Mouse (Mus musculus) liver, embryonic 12.5 days (tissue): ENCODE measurements around the gene Gstm2. TPM values are rescaled to one million over a fixed set of nuclear protein-coding genes. Genes with fewer than 3 reads are reported as not detected.
"Not testable (repeated sequence)": the region's sequence is repeated elsewhere in the genome, so short reads cannot be mapped to it uniquely, and the experiment has no call there.

Source experiments
- ATAC-seq: fragments of 200-750 bp; cut with Nextera tagmentation; 2 replicates; pipeline ENCODE4 v1.8.0; 2017; ENCODE audit warnings: moderate number of reproducible peaks, mild to moderate bottlenecking, moderate library complexity
- H3K27ac ChIP-seq: fragments of 300-500 bp; sonication (generic); 2 replicates; pipeline ENCODE4 v1.5.1; 2016; ENCODE audit warnings: mild to moderate bottlenecking
- H3K27me3 ChIP-seq: fragments of 300-500 bp; sonication (generic); replicated peaks from 2 replicates; pipeline ENCODE4 v1.6.1; 2016; ENCODE audit warnings: mild to moderate bottlenecking, moderate library complexity
- H3K36me3 ChIP-seq: fragments of 300-500 bp; sonication (generic); 2 replicates; pipeline ENCODE4 v1.6.1; 2016; ENCODE audit warnings: mild to moderate bottlenecking, moderate library complexity
- H3K4me1 ChIP-seq: fragments of 300-500 bp; sonication (generic); 2 replicates; pipeline ENCODE4 v1.6.1; 2016
- H3K4me2 ChIP-seq: fragments of 300-500 bp; sonication (generic); 2 replicates; pipeline ENCODE4 v1.6.1; 2016; ENCODE audit warnings: mild to moderate bottlenecking, moderate library complexity
- H3K4me3 ChIP-seq: fragments of 300-500 bp; sonication (generic); 2 replicates; pipeline ENCODE4 v1.5.1; 2016; ENCODE audit warnings: mild to moderate bottlenecking, moderate library complexity
- H3K9ac ChIP-seq: fragments of 300-500 bp; sonication (generic); 2 replicates; pipeline ENCODE4 v1.6.1; 2016; ENCODE audit warnings: mild to moderate bottlenecking, moderate library complexity
- H3K9me3 ChIP-seq: fragments of 300-500 bp; sonication (generic); replicated peaks from 2 replicates; pipeline ENCODE4 v1.6.1; 2016; ENCODE audit warnings: mild to moderate bottlenecking, moderate library complexity
- WGBS: fragments of 180-500 bp; shearing (Covaris S2); methylation state at CpG from one replicate; pipeline ENCODE4 v1.1.7; 2016; ENCODE audit not compliant: insufficient replicate concordance; 5-methylcytosine and 5-hydroxymethylcytosine counted together
- polyA plus RNA-seq: library from polyadenylated mRNA; unstranded; fragments of >200 nt; fragmentation: Nextera tagmentation; extraction: Ambion mirVana; gene quantifications from 2 replicates; pipeline ENCODE4 v1.2.1, GENCODE M21; 2016

Gene Gstm2
- polyA plus RNA-seq, 1 experiment from 2014 or later = 7.6 TPM

- WGBS = 81% methylated on average over 2 of the region's 2 CpGs
- H3K4me2 ChIP-seq, H3K36me3 ChIP-seq, H3K9ac ChIP-seq, H3K4me1 ChIP-seq, H3K4me3 ChIP-seq, H3K27ac ChIP-seq, ATAC-seq, H3K9me3 ChIP-seq, H3K27me3 ChIP-seq: not testable (repeated sequence)
Measured at GRCm38 (mm10) chr3:107985141-107985540, 1.1 kb downstream of the Gstm2 start.

- Histone ChIP-seq H3K4me1 (no peaks in the 10 kb centered on the region), H3K4me2 (no peak overlapping the region), H3K4me3 (no peak overlapping the region), H3K27ac (no peak overlapping the region), H3K9ac (no peak overlapping the region), H3K36me3 (no peaks in the 10 kb centered on the region), H3K27me3 (no peaks in the 10 kb centered on the region), H3K9me3 (no peaks in the 10 kb centered on the region)
- 55% methylated on average over 5 of the region's 5 CpGs for WGBS
- ATAC-seq = no peak
Measured at GRCm38 (mm10) chr3:107984471-107984870, 1.8 kb downstream of the Gstm2 start.

- Histone ChIP-seq H3K4me2 (no peak overlapping the region), H3K9ac (no peak overlapping the region), H3K27ac (no peak overlapping the region), H3K4me1 (no peaks in the 10 kb centered on the region), H3K36me3 (no peaks in the 10 kb centered on the region), H3K4me3 (no peak overlapping the region), H3K9me3 (no peaks in the 10 kb centered on the region), H3K27me3 (no peaks in the 10 kb centered on the region)
- ATAC-seq = no peak
- 35% methylated on average over 3 of the region's 3 CpGs for WGBS
Measured at GRCm38 (mm10) chr3:107983771-107984170, 2.5 kb downstream of the Gstm2 start.

- no peak overlapping the region for H3K4me3 ChIP-seq
- no peak overlapping the region for H3K9ac ChIP-seq
- no peaks in the 10 kb centered on the region for H3K4me1 ChIP-seq
- WGBS = 57% methylated on average over 6 of the region's 6 CpGs
- no peak overlapping the region for H3K4me2 ChIP-seq
- H3K27ac ChIP-seq = no peak overlapping the region
- no peak for ATAC-seq
- no peaks in the 10 kb centered on the region for H3K9me3 ChIP-seq
- no peaks in the 10 kb centered on the region for H3K27me3 ChIP-seq
- H3K36me3 ChIP-seq = no peaks in the 10 kb centered on the region
Measured at GRCm38 (mm10) chr3:107982726-107983125, 3.5 kb downstream of the Gstm2 start.

- H3K4me3 ChIP-seq = no peak overlapping the region
- H3K27me3 ChIP-seq = no peaks in the 10 kb centered on the region
- no peak for ATAC-seq
- H3K4me2 ChIP-seq = no peak overlapping the region
- no peaks in the 10 kb centered on the region for H3K9me3 ChIP-seq
- H3K4me1 ChIP-seq = no peaks in the 10 kb centered on the region
- no peak overlapping the region for H3K9ac ChIP-seq
- WGBS = 61% methylated on average over 3 of the region's 3 CpGs
- no peaks in the 10 kb centered on the region for H3K36me3 ChIP-seq
- H3K27ac ChIP-seq = no peak overlapping the region
Measured at GRCm38 (mm10) chr3:107981261-107981660, 5.0 kb downstream of the Gstm2 start.

- 51% methylated on average over 3 of the region's 3 CpGs for WGBS
- Histone ChIP-seq H3K27me3 (no peaks in the 10 kb centered on the region), H3K9me3 (no peaks in the 10 kb centered on the region), H3K4me2 (no peak overlapping the region), H3K4me3 (no peak overlapping the region), H3K9ac (no peak overlapping the region), H3K27ac (no peak overlapping the region), H3K4me1 (no peaks in the 10 kb centered on the region), H3K36me3 (no peaks in the 10 kb centered on the region)
- ATAC-seq = no peak
Measured at GRCm38 (mm10) chr3:107977691-107978090, 8.6 kb downstream of the Gstm2 start.

GRCm38 (mm10) chr3:107974237-107974636, 12.0 kb downstream of the Gstm2 start:
- H3K36me3 ChIP-seq = no peaks in the 10 kb centered on the region
- ATAC-seq = no peak
- H3K4me3 ChIP-seq = no peak overlapping the region
- no peak overlapping the region for H3K27ac ChIP-seq
- H3K9ac ChIP-seq = no peak overlapping the region
- H3K27me3 ChIP-seq = 0 out of 2 replicates have a peak, but pooled peaks cover 4% of the 10 kb centered on the region
- H3K4me2 ChIP-seq = no peak overlapping the region
- no peaks in the 10 kb centered on the region for H3K9me3 ChIP-seq
- 63% methylated on average over 1 of the region's 1 CpGs for WGBS
- H3K4me1 ChIP-seq = 0 out of 2 replicates have a peak, but pooled peaks cover 5% of the 10 kb centered on the region

GRCm38 (mm10) chr3:107972070-107972469, 14.2 kb downstream of the Gstm2 start:
- H3K4me2 ChIP-seq = no peak overlapping the region
- 0 out of 2 replicates have a peak, but pooled peaks cover 4% of the 10 kb centered on the region for H3K27me3 ChIP-seq
- 68% methylated on average over 3 of the region's 3 CpGs for WGBS
- no peaks in the 10 kb centered on the region for H3K36me3 ChIP-seq
- ATAC-seq = no peak
- no peak overlapping the region for H3K9ac ChIP-seq
- no peaks in the 10 kb centered on the region for H3K9me3 ChIP-seq
- H3K4me1 ChIP-seq = 0 out of 2 replicates have a peak, but pooled peaks cover 7% of the 10 kb centered on the region
- no peak overlapping the region for H3K4me3 ChIP-seq
- no peak overlapping the region for H3K27ac ChIP-seq

GRCm38 (mm10) chr3:107971101-107971500, 15.2 kb downstream of the Gstm2 start:
- H3K27me3 ChIP-seq, H3K4me3 ChIP-seq, H3K9me3 ChIP-seq, ATAC-seq, H3K36me3 ChIP-seq, H3K27ac ChIP-seq, H3K9ac ChIP-seq, H3K4me2 ChIP-seq, H3K4me1 ChIP-seq: not testable (repeated sequence)
- WGBS = 53% methylated on average over 3 of the region's 3 CpGs

GRCm38 (mm10) chr3:107968724-107969395, 17.4 kb downstream of the Gstm2 start, which contains the start of gene Gstm3:
Gene Gstm3, minus strand, starts transcription at chr3:107969283.
- no peak within 1 kb of the TSS for H3K4me3 ChIP-seq
- H3K9me3 ChIP-seq = no peaks in the 10 kb centered on the region
- WGBS = 40% methylated on average over 13 of the region's 13 CpGs
- H3K36me3 ChIP-seq = no peaks in the 10 kb centered on the region
- ATAC-seq = peak; percentile 29; the same call in 1 of the 2 replicates
- H3K4me2 ChIP-seq = peak within 1 kb of the TSS; percentile 2; the same call in 1 of the 2 replicates
- no peak within 1 kb of the TSS for H3K9ac ChIP-seq
- no peak within 1 kb of the TSS for H3K27ac ChIP-seq
- 0 out of 2 replicates have a peak, but pooled peaks cover 4% of the 10 kb centered on the region for H3K27me3 ChIP-seq
- peaks cover 21% of the 10 kb centered on the region for H3K4me1 ChIP-seq

- no peak for ATAC-seq
- H3K4me2 ChIP-seq = no peak overlapping the region
Measured at GRCm38 (mm10) chr3:107966631-107967030, 19.6 kb downstream of the Gstm2 start.

GRCm38 (mm10) chr3:107965592-107965991, 20.7 kb downstream of the Gstm2 start:
- Histone ChIP-seq H3K36me3 (no peaks in the 10 kb centered on the region), H3K4me3 (no peak overlapping the region), H3K9me3 (no peaks in the 10 kb centered on the region), H3K4me2 (no peak overlapping the region), H3K27me3 (peaks cover 5% of the 10 kb centered on the region; the same call in 1 of the 2 replicates), H3K9ac (no peak overlapping the region), H3K4me1 (peaks cover 25% of the 10 kb centered on the region), H3K27ac (no peak overlapping the region)
- ATAC-seq = no peak
- WGBS = 72% methylated on average over 1 of the region's 1 CpGs

More at GRCm38 (mm10) chr3:107966631-107967030, 19.6 kb downstream of the Gstm2 start:
- Histone ChIP-seq H3K27ac (no peak overlapping the region), H3K27me3 (0 out of 2 replicates have a peak, but pooled peaks cover 9% of the 10 kb centered on the region), H3K36me3 (no peaks in the 10 kb centered on the region), H3K9me3 (no peaks in the 10 kb centered on the region), H3K4me1 (peaks cover 25% of the 10 kb centered on the region), H3K9ac (no peak overlapping the region), H3K4me3 (no peak overlapping the region)
- 79% methylated on average over 5 of the region's 5 CpGs for WGBS
